Mouse (Mus musculus): ENCODE data around the gene Prrc2a. TPM values are rescaled to one million over a fixed set of nuclear protein-coding genes. Genes with fewer than 3 reads are reported as not detected.
A peak's percentile ranks its signal among the peaks of the same experiment; 100 is the strongest.

The Prrc2a gene
- total and polyA plus RNA-seq, 2 experiments from 2014 or later = 88.0 to 230 TPM

- Histone ChIP-seq H3K9me3 (ENCODE audit: low read length) (no peaks in the 10 kb centered on the region), H3K9ac (replicated peaks; ENCODE audit: low read length, poor library complexity, severe bottlenecking) (no peak overlapping the region), H3K4me2 (ENCODE audit: low read depth, low read length, poor library complexity, severe bottlenecking) (no peak overlapping the region), H3K4me1 (ENCODE audit: insufficient read depth, low read length) (0 out of 2 replicates have a peak, but pooled peaks cover 5% of the 10 kb centered on the region), H3K27ac (ENCODE audit: low read depth, low read length) (no peak overlapping the region), H3K27me3 (ENCODE audit: insufficient read depth, low read length) (no peaks in the 10 kb centered on the region), H3K4me3 (ENCODE audit: low read depth, low read length) (no peak overlapping the region), H3K36me3 (ENCODE audit: insufficient read depth, low read length) (no peaks in the 10 kb centered on the region)
- ATAC-seq (ENCODE audit: low FRiP score) (no peak), DNase-seq (ENCODE audit: low spot score) (no peak)
- TF ChIP-seq CTCF (IDR thresholded peaks at IDR 0.05) = no peak
- WGBS = 90% methylated on average over 7 of the region's 7 CpGs
These were observed 3.1 kb upstream of the Prrc2a start for GRCm38 (mm10) chr17:35167794-35168193.

GRCm38 (mm10) chr17:35166352-35167035 is 1.8 kb upstream of the Prrc2a start:
- Histone ChIP-seq H3K4me3 (ENCODE audit: low read depth, low read length) (no peak overlapping the region), H3K27me3 (ENCODE audit: insufficient read depth, low read length) (no peaks in the 10 kb centered on the region), H3K36me3 (ENCODE audit: insufficient read depth, low read length) (peaks cover 8% of the 10 kb centered on the region), H3K27ac (ENCODE audit: low read depth, low read length) (peak overlapping the region; percentile 96), H3K9me3 (ENCODE audit: low read length) (no peaks in the 10 kb centered on the region), H3K9ac (replicated peaks; ENCODE audit: low read length, poor library complexity, severe bottlenecking) (no peak overlapping the region), H3K4me1 (ENCODE audit: insufficient read depth, low read length) (peaks cover 11% of the 10 kb centered on the region; the same call in 1 of the 2 replicates), H3K4me2 (ENCODE audit: low read depth, low read length, poor library complexity, severe bottlenecking) (peak overlapping the region; percentile 57)
- TF ChIP-seq CTCF (IDR thresholded peaks at IDR 0.05) = peak; percentile 90
- peak; percentile 91 for DNase-seq (ENCODE audit: low spot score)
- WGBS = 68% methylated on average over 8 of the region's 8 CpGs
- no peak for ATAC-seq (ENCODE audit: low FRiP score)

GRCm38 (mm10) chr17:35165451-35166155 is 906 bp upstream of the Prrc2a start:
- 19% methylated on average over 12 of the region's 12 CpGs for WGBS
- H3K27ac ChIP-seq (ENCODE audit: low read depth, low read length) = peak overlapping the region; percentile 96
- H3K4me1 ChIP-seq (ENCODE audit: insufficient read depth, low read length) = peaks cover 11% of the 10 kb centered on the region; the same call in 1 of the 2 replicates
- H3K4me2 ChIP-seq (ENCODE audit: low read depth, low read length, poor library complexity, severe bottlenecking) = peak overlapping the region; percentile 57
- H3K27me3 ChIP-seq (ENCODE audit: insufficient read depth, low read length) = no peaks in the 10 kb centered on the region
- ATAC-seq (ENCODE audit: low FRiP score) = no peak
- TF ChIP-seq CTCF (IDR thresholded peaks at IDR 0.05) = no peak
- H3K36me3 ChIP-seq (ENCODE audit: insufficient read depth, low read length) = peaks cover 17% of the 10 kb centered on the region
- peak overlapping the region; percentile 44 for H3K9ac ChIP-seq (replicated peaks; ENCODE audit: low read length, poor library complexity, severe bottlenecking)
- DNase-seq (ENCODE audit: low spot score) = no peak
- H3K4me3 ChIP-seq (ENCODE audit: low read depth, low read length) = peak overlapping the region; percentile 87
- no peaks in the 10 kb centered on the region for H3K9me3 ChIP-seq (ENCODE audit: low read length)

- peak overlapping the region; percentile 85 for H3K4me2 ChIP-seq (ENCODE audit: low read depth, low read length, poor library complexity, severe bottlenecking)
- peak overlapping the region; percentile 96 for H3K27ac ChIP-seq (ENCODE audit: low read depth, low read length)
- H3K36me3 ChIP-seq (ENCODE audit: insufficient read depth, low read length) = peaks cover 31% of the 10 kb centered on the region
- under 1% methylated on average over 16 of the region's 28 CpGs for WGBS
- peaks cover 11% of the 10 kb centered on the region; the same call in 1 of the 2 replicates for H3K4me1 ChIP-seq (ENCODE audit: insufficient read depth, low read length)
- no peak for TF ChIP-seq CTCF (IDR thresholded peaks at IDR 0.05)
- H3K9me3 ChIP-seq (ENCODE audit: low read length) = no peaks in the 10 kb centered on the region
- H3K9ac ChIP-seq (replicated peaks; ENCODE audit: low read length, poor library complexity, severe bottlenecking) = peak overlapping the region; percentile 98
- ATAC-seq (ENCODE audit: low FRiP score) = no peak
- H3K27me3 ChIP-seq (ENCODE audit: insufficient read depth, low read length) = no peaks in the 10 kb centered on the region
- peak overlapping the region; percentile 87 for H3K4me3 ChIP-seq (ENCODE audit: low read depth, low read length)
- no peak for DNase-seq (ENCODE audit: low spot score)
These were observed 504 bp downstream of the Prrc2a start for GRCm38 (mm10) chr17:35164218-35164567.

DNA sequence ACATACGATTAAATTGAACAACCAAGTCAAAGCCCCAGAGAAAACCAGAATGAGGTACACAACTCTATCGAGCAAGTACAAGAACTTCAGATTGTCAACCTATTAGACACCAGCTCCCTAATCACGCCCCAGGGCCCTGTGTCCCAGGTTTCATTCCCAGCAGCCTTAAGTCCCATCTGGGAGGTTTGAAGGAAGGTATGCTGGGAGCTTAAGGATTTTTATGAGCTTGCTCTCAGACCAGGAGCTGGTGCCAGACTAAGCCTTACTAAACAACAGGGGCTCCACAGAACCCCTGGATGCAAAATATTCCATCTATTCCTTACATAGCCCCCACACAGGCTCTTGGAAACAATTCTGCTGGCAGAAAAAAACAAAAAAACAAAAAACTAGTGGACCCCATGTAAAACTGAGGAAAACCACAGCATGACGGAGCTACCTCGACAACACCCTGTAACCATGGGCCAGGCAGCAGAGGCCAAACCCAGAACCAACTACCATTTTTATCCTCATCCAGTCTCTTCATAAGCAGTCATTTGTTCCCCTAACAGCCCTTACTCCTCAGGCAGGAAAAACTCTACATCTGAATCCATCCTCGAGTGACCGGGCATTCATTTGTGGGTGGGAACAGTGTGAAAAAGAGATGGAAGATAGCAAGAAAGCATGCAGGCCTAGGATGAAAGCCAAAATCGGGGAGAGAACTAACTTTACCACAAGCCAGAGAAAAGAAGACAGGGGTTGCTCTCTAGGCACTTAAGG is 1.2 kb downstream of the Prrc2a start:
- WGBS = 5% methylated on average over 8 of the region's 8 CpGs
- Histone ChIP-seq H3K27me3 (ENCODE audit: insufficient read depth, low read length) (no peaks in the 10 kb centered on the region), H3K27ac (ENCODE audit: low read depth, low read length) (peak overlapping the region; percentile 96), H3K4me1 (ENCODE audit: insufficient read depth, low read length) (peaks cover 11% of the 10 kb centered on the region; the same call in 1 of the 2 replicates), H3K36me3 (ENCODE audit: insufficient read depth, low read length) (peaks cover 38% of the 10 kb centered on the region), H3K4me3 (ENCODE audit: low read depth, low read length) (peak overlapping the region; percentile 87), H3K4me2 (ENCODE audit: low read depth, low read length, poor library complexity, severe bottlenecking) (peak overlapping the region; percentile 85), H3K9ac (replicated peaks; ENCODE audit: low read length, poor library complexity, severe bottlenecking) (peak overlapping the region; percentile 98), H3K9me3 (ENCODE audit: low read length) (no peaks in the 10 kb centered on the region)
- ATAC-seq (ENCODE audit: low FRiP score) (no peak), DNase-seq (ENCODE audit: low spot score) (no peak)
- no peak for TF ChIP-seq CTCF (IDR thresholded peaks at IDR 0.05)
